Mouse (Mus musculus) thymus, postnatal 25 days (tissue): ENCODE data around the gene Btbd11.

ENCODE experiments used
- DNase-seq: peaks from one replicate; pipeline ENCODE4 v3.0.0; 2022

Btbd11 gene

GRCm38 (mm10) chr10:85598603-85599542 is 212.3 kb downstream of the Btbd11 start:
- DNase-seq: no peak

- DNase-seq: no peak
These were observed 215.9 kb downstream of the Btbd11 start for GRCm38 (mm10) chr10:85602546-85602945.

GRCm38 (mm10) chr10:85604556-85604955 is 217.9 kb downstream of the Btbd11 start:
- no peak for DNase-seq

GRCm38 (mm10) chr10:85608550-85609278 is 222.1 kb downstream of the Btbd11 start:
- no peak for DNase-seq

GRCm38 (mm10) chr10:85617080-85617479 is 230.5 kb downstream of the Btbd11 start:
- DNase-seq: no peak

GRCm38 (mm10) chr10:85617501-85618417 is 231.1 kb downstream of the Btbd11 start:
- no peak for DNase-seq

- no peak for DNase-seq
These were observed 234.5 kb downstream of the Btbd11 start for GRCm38 (mm10) chr10:85621067-85621466.

- DNase-seq: peak; percentile 29
These were observed 238.0 kb downstream of the Btbd11 start for GRCm38 (mm10) chr10:85624504-85625169.

- no peak for DNase-seq
These were observed 238.6 kb downstream of the Btbd11 start for GRCm38 (mm10) chr10:85625170-85625686.

GRCm38 (mm10) chr10:85632030-85632429 is 245.4 kb downstream of the Btbd11 start:
- no peak for DNase-seq

- DNase-seq: no peak
These were observed 247.0 kb downstream of the Btbd11 start for GRCm38 (mm10) chr10:85633577-85633976.

GRCm38 (mm10) chr10:85637580-85637979 is 251.0 kb downstream of the Btbd11 start:
- DNase-seq: no peak

GRCm38 (mm10) chr10:85638141-85638540 is 251.5 kb downstream of the Btbd11 start:
- DNase-seq: no peak

GRCm38 (mm10) chr10:85639581-85639980 is 253.0 kb downstream of the Btbd11 start:
- DNase-seq: no peak

GRCm38 (mm10) chr10:85640408-85640807 is 253.8 kb downstream of the Btbd11 start:
- DNase-seq: no peak

- no peak for DNase-seq
These were observed 258.7 kb downstream of the Btbd11 start for GRCm38 (mm10) chr10:85645346-85645745.

GRCm38 (mm10) chr10:85651706-85652105 is 265.1 kb downstream of the Btbd11 start:
- DNase-seq: peak; percentile 44

- no peak for DNase-seq
These were observed 269.3 kb downstream of the Btbd11 start for GRCm38 (mm10) chr10:85655881-85656280.

- no peak for DNase-seq
These were observed 271.3 kb downstream of the Btbd11 start for GRCm38 (mm10) chr10:85657886-85658285.

- DNase-seq: no peak
These were observed 286.9 kb downstream of the Btbd11 start for GRCm38 (mm10) chr10:85673512-85673921.

- DNase-seq: peak; percentile 21
These were observed 292.0 kb downstream of the Btbd11 start for GRCm38 (mm10) chr10:85678635-85679034.

GRCm38 (mm10) chr10:85682446-85682845 is 295.8 kb downstream of the Btbd11 start:
- no peak for DNase-seq
